Mouse (Mus musculus): Measurements from ENCODE around the gene Sae1. TPM values are rescaled to one million over a fixed set of nuclear protein-coding genes. Genes with fewer than 3 reads are reported as not detected.

Sae1 gene
- polyA plus RNA-seq, 1 experiment: 29.2 TPM

GRCm38 (mm10) chr7:16422222-16422856, 34.7 kb upstream of the Sae1 start:
- Histone ChIP-seq H3K36me3 (ENCODE audit: control insufficient read depth, insufficient read depth, low read length) (peaks cover 7% of the 10 kb centered on the region; the same call in 1 of the 2 replicates), H3K27ac (ENCODE audit: insufficient read depth, low read depth, low read length) (peak overlapping the region; percentile 57), H3K4me3 (ENCODE audit: insufficient read depth, low read depth, low read length) (no peak overlapping the region), H3K27me3 (replicated peaks; ENCODE audit: control insufficient read depth, insufficient read depth, low read length) (no peaks in the 10 kb centered on the region), H3K4me1 (ENCODE audit: control insufficient read depth, insufficient read depth, low read length) (peaks cover 27% of the 10 kb centered on the region)
- WGBS: 49% methylated on average over 18 of the region's 18 CpGs
- DNase-seq: peak; percentile 69
- TF ChIP-seq CTCF (conservative IDR thresholded peaks at IDR 0.05; ENCODE audit: insufficient read depth, insufficient read length, low read depth, low read length): no peak
- no peak for TF ChIP-seq POLR2A (IDR thresholded peaks at IDR 0.05; ENCODE audit: low read depth, low read length)

- 71% methylated on average over 8 of the region's 8 CpGs for WGBS
- Histone ChIP-seq H3K27ac (ENCODE audit: insufficient read depth, low read depth, low read length) (peak overlapping the region; percentile 43; the same call in 1 of the 2 replicates), H3K4me3 (ENCODE audit: insufficient read depth, low read depth, low read length) (no peak overlapping the region), H3K27me3 (replicated peaks; ENCODE audit: control insufficient read depth, insufficient read depth, low read length) (no peaks in the 10 kb centered on the region), H3K36me3 (ENCODE audit: control insufficient read depth, insufficient read depth, low read length) (peaks cover 5% of the 10 kb centered on the region; the same call in 1 of the 2 replicates), H3K4me1 (ENCODE audit: control insufficient read depth, insufficient read depth, low read length) (peaks cover 44% of the 10 kb centered on the region)
- peak; percentile 51 for DNase-seq
- TF ChIP-seq POLR2A (IDR thresholded peaks at IDR 0.05; ENCODE audit: low read depth, low read length) (no peak), CTCF (conservative IDR thresholded peaks at IDR 0.05; ENCODE audit: insufficient read depth, insufficient read length, low read depth, low read length) (no peak)
These were observed 33.0 kb upstream of the Sae1 start for GRCm38 (mm10) chr7:16420493-16421118.

GRCm38 (mm10) chr7:16418713-16419112, 31.1 kb upstream of the Sae1 start:
- Histone ChIP-seq H3K36me3 (ENCODE audit: control insufficient read depth, insufficient read depth, low read length) (peaks cover 2% of the 10 kb centered on the region; the same call in 1 of the 2 replicates), H3K4me3 (ENCODE audit: insufficient read depth, low read depth, low read length) (no peak overlapping the region), H3K27me3 (replicated peaks; ENCODE audit: control insufficient read depth, insufficient read depth, low read length) (no peaks in the 10 kb centered on the region), H3K27ac (ENCODE audit: insufficient read depth, low read depth, low read length) (peak overlapping the region; percentile 0; the same call in 1 of the 2 replicates), H3K4me1 (ENCODE audit: control insufficient read depth, insufficient read depth, low read length) (peaks cover 56% of the 10 kb centered on the region)
- no peak for TF ChIP-seq CTCF (conservative IDR thresholded peaks at IDR 0.05; ENCODE audit: insufficient read depth, insufficient read length, low read depth, low read length)
- 82% methylated on average over 5 of the region's 5 CpGs for WGBS
- no peak for DNase-seq

DNA sequence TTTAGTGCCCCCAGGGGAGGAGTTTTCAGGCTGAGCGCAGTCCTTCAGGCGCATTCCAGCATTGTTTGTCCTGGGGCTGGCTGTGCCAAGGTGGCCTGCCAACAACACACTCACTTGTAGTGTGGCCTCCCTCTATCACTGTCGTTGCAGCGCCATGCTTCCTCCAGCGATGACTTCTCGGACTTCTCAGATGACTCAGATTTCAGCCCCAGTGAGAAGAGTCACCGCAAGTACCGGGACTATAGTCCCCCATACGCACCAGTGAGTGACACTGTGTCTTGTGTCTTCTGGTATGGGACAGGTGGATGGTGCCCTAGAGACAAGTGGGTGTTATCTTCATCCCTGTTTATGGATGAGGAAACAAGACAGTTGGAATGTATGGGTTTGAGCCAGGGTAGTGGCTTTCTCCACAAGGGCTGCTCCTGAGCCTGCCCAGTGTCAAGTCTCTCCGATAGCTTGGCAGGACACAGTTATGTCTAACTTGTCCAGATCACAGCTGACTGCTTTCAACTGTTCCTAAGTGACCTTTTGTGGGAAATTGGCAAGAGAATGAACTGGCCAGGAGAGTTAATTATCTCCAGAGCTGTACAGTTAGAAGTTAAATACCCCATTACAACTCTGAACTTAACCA, 29.6 kb upstream of the Sae1 start:
- Histone ChIP-seq H3K36me3 (ENCODE audit: control insufficient read depth, insufficient read depth, low read length) (no peaks in the 10 kb centered on the region; the same call in 1 of the 2 replicates), H3K4me3 (ENCODE audit: insufficient read depth, low read depth, low read length) (no peak overlapping the region), H3K27ac (ENCODE audit: insufficient read depth, low read depth, low read length) (peak overlapping the region; percentile 74), H3K27me3 (replicated peaks; ENCODE audit: control insufficient read depth, insufficient read depth, low read length) (no peaks in the 10 kb centered on the region), H3K4me1 (ENCODE audit: control insufficient read depth, insufficient read depth, low read length) (peaks cover 56% of the 10 kb centered on the region)
- peak; percentile 92 for DNase-seq
- TF ChIP-seq CTCF (conservative IDR thresholded peaks at IDR 0.05; ENCODE audit: insufficient read depth, insufficient read length, low read depth, low read length) (no peak), POLR2A (IDR thresholded peaks at IDR 0.05; ENCODE audit: low read depth, low read length) (no peak)
- WGBS: 32% methylated on average over 10 of the region's 10 CpGs

- Histone ChIP-seq H3K27me3 (replicated peaks; ENCODE audit: control insufficient read depth, insufficient read depth, low read length) (no peaks in the 10 kb centered on the region), H3K27ac (ENCODE audit: insufficient read depth, low read depth, low read length) (peak overlapping the region; percentile 74), H3K36me3 (ENCODE audit: control insufficient read depth, insufficient read depth, low read length) (no peaks in the 10 kb centered on the region; the same call in 1 of the 2 replicates), H3K4me3 (ENCODE audit: insufficient read depth, low read depth, low read length) (peak overlapping the region; percentile 0; the same call in 1 of the 2 replicates), H3K4me1 (ENCODE audit: control insufficient read depth, insufficient read depth, low read length) (peaks cover 54% of the 10 kb centered on the region)
- no peak for TF ChIP-seq POLR2A (IDR thresholded peaks at IDR 0.05; ENCODE audit: low read depth, low read length)
- TF ChIP-seq CTCF (conservative IDR thresholded peaks at IDR 0.05; ENCODE audit: insufficient read depth, insufficient read length, low read depth, low read length): no peak
- peak; percentile 78 for DNase-seq
- WGBS: 32% methylated on average over 3 of the region's 3 CpGs
These were observed 27.8 kb upstream of the Sae1 start for GRCm38 (mm10) chr7:16415426-16415825.

- DNase-seq: no peak
- 78% methylated on average over 2 of the region's 2 CpGs for WGBS
- H3K27me3 ChIP-seq (replicated peaks; ENCODE audit: control insufficient read depth, insufficient read depth, low read length): no peaks in the 10 kb centered on the region
- no peak overlapping the region for H3K27ac ChIP-seq (ENCODE audit: insufficient read depth, low read depth, low read length)
- H3K4me1 ChIP-seq (ENCODE audit: control insufficient read depth, insufficient read depth, low read length): peaks cover 41% of the 10 kb centered on the region
- no peak overlapping the region for H3K4me3 ChIP-seq (ENCODE audit: insufficient read depth, low read depth, low read length)
- no peaks in the 10 kb centered on the region for H3K36me3 ChIP-seq (ENCODE audit: control insufficient read depth, insufficient read depth, low read length)
- TF ChIP-seq POLR2A (IDR thresholded peaks at IDR 0.05; ENCODE audit: low read depth, low read length) (no peak), CTCF (conservative IDR thresholded peaks at IDR 0.05; ENCODE audit: insufficient read depth, insufficient read length, low read depth, low read length) (no peak)
These were observed 25.3 kb upstream of the Sae1 start for GRCm38 (mm10) chr7:16412930-16413329.
